Mouse (Mus musculus) heart, embryonic 15.5 days (tissue): ENCODE data around the gene Il17rd. TPM values are rescaled to one million over a fixed set of nuclear protein-coding genes. Genes with fewer than 3 reads are reported as not detected.

ENCODE experiments used
- ATAC-seq: fragments of 200-750 bp; cut with Nextera tagmentation; replicated peaks from 2 replicates; pipeline ENCODE4 v1.8.0; 2017; ENCODE audit warnings: low read depth, moderate TSS enrichment; ENCODE audit not compliant: insufficient number of reproducible peaks, insufficient read depth, low FRiP score
- H3K27ac ChIP-seq: fragments of 300-500 bp; sonication (generic); 2 replicates; pipeline ENCODE4 v1.5.1; 2015; ENCODE audit warnings: mild to moderate bottlenecking, inconsistent platforms
- H3K27me3 ChIP-seq: fragments of 300-500 bp; sonication (generic); 2 replicates; pipeline ENCODE4 v1.6.1; 2015; ENCODE audit warnings: inconsistent platforms
- H3K36me3 ChIP-seq: fragments of 300-500 bp; sonication (generic); 2 replicates; pipeline ENCODE4 v1.6.1; 2015; ENCODE audit warnings: mild to moderate bottlenecking, inconsistent platforms
- H3K4me1 ChIP-seq: fragments of 300-500 bp; sonication (generic); replicated peaks from 2 replicates; pipeline ENCODE4 v1.6.1; 2015; ENCODE audit warnings: inconsistent platforms
- H3K4me2 ChIP-seq: fragments of 300-500 bp; sonication (generic); 2 replicates; pipeline ENCODE4 v1.6.1; 2015; ENCODE audit warnings: inconsistent platforms, mild to moderate bottlenecking, moderate library complexity
- H3K4me3 ChIP-seq: fragments of 300-500 bp; sonication (generic); 2 replicates; pipeline ENCODE4 v1.5.1; 2015; ENCODE audit warnings: mild to moderate bottlenecking, inconsistent platforms
- H3K9ac ChIP-seq: fragments of 300-500 bp; sonication (generic); 2 replicates; pipeline ENCODE4 v1.6.1; 2015; ENCODE audit warnings: mild to moderate bottlenecking, inconsistent platforms
- H3K9me3 ChIP-seq: fragments of 300-500 bp; sonication (generic); replicated peaks from 2 replicates; pipeline ENCODE4 v1.6.1; 2016; ENCODE audit warnings: inconsistent platforms
- WGBS: fragments of 180-500 bp; shearing (Covaris S2); methylation state at CpG from one replicate; pipeline ENCODE4 v1.1.7; 2015; ENCODE audit warnings: mixed read lengths; 5-methylcytosine and 5-hydroxymethylcytosine counted together
- polyA plus RNA-seq: library from polyadenylated mRNA; unstranded; fragments of >200 nt; fragmentation: Nextera tagmentation; extraction: Ambion mirVana; gene quantifications from 2 replicates; pipeline ENCODE4 v1.2.1, GENCODE M21; 2015

Il17rd gene
- polyA plus RNA-seq, 1 experiment from 2014 or later = 1.1 TPM

DNA sequence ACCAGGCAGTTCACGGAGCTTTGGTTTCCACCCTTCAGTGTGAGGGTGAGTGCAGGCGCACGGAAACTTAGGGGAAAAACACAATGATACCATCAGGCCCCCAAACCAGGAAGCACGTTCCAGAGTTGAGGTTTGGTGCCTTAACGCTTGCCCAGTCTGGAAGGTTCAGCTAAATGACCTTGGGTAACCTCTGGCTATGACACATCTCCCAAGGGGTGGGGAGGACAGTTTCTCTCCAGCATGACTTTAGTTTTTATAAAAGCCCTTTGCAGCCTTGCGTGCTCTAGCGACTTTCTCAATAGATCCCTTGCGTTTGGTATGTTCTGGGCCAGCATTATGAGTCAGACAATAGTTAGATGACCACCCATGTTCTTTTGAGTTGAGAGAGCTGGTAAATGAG lies 84.8 kb downstream of the Il17rd start:
- H3K4me2 ChIP-seq = no peak overlapping the region
- peak overlapping the region; percentile 25; the same call in 1 of the 2 replicates for H3K27ac ChIP-seq
- H3K27me3 ChIP-seq = no peaks in the 10 kb centered on the region
- peaks cover 13% of the 10 kb centered on the region for H3K4me1 ChIP-seq
- H3K9ac ChIP-seq = no peak overlapping the region
- ATAC-seq = no peak
- H3K36me3 ChIP-seq = no peaks in the 10 kb centered on the region
- H3K4me3 ChIP-seq = no peak overlapping the region
- WGBS = 38% methylated on average over 8 of the region's 8 CpGs
- no peaks in the 10 kb centered on the region for H3K9me3 ChIP-seq

DNA sequence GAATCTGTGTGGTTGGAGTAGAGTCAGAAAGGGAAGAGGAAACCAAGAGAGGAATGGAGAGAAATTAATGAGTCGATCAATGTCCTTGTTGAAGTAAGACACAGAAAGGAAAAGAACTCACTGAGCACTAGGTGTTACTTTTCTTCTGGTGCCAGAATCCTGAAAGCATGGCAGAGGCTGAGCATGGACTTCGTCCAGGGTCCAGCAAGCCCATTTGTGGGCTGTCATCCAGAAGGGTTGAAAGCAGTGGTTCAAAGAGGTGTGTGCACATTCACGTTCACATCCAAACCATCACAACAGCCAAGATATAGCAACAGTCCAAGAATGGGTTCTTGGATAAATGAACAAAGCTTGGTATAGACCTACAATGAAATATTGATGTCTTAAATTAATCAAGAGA lies 91.3 kb downstream of the Il17rd start:
- WGBS = 79% methylated on average over 3 of the region's 3 CpGs
- H3K27ac ChIP-seq = no peak overlapping the region

DNA sequence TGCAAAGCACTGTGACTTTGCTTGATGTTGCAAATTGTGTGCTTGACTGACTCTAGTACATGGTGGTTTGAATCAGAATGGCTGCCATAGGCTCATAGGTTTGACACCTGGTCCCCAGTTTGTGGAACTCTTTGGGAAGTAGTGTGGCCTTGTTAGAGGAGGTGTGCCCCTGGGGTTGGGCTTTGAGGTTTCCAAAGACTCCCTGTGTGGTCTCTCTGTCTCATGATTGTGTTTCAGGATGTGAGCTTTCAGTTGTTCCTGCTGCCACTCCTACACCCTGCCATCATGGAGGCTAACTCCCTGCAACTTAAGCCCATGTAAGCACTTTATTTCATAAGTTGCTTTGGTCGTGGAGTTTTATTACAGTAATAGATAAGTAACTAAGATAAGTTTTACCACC lies 91.9 kb downstream of the Il17rd start:
- 68% methylated on average over 1 of the region's 1 CpGs for WGBS
- Histone ChIP-seq H3K27me3 (no peaks in the 10 kb centered on the region), H3K27ac (no peak overlapping the region), H3K36me3 (no peaks in the 10 kb centered on the region), H3K4me2 (no peak overlapping the region), H3K4me3 (no peak overlapping the region), H3K4me1 (no peaks in the 10 kb centered on the region), H3K9me3 (no peaks in the 10 kb centered on the region), H3K9ac (no peak overlapping the region)
- no peak for ATAC-seq

More for the DNA sequence above, 91.3 kb downstream of the Il17rd start:
- no peak overlapping the region for H3K4me2 ChIP-seq
- H3K9me3 ChIP-seq = no peaks in the 10 kb centered on the region
- H3K36me3 ChIP-seq = no peaks in the 10 kb centered on the region
- H3K27me3 ChIP-seq = no peaks in the 10 kb centered on the region
- H3K9ac ChIP-seq = no peak overlapping the region
- H3K4me3 ChIP-seq = no peak overlapping the region
- H3K4me1 ChIP-seq = no peaks in the 10 kb centered on the region
- ATAC-seq = no peak

DNA sequence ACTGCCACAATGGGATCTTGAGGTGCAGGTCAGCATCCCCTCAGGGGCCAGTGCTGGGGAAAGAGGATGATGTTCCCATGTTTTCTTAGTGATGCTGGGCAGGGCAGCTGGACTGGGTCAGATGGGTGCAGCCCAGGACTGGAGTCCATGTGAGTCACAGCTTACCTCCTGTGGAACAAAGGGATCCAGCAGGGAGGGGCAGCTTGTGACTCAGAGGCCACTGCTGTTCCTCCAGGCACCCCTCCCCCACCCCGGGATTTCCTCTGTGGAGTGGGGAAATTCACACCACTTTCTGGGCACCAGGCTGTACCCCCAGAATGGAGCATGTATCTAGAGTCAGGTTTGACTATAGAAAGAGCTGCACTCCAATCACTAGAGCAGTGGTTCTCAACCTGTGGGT lies 92.8 kb downstream of the Il17rd start:
- WGBS = 57% methylated on average over 1 of the region's 1 CpGs
- Histone ChIP-seq H3K36me3 (no peaks in the 10 kb centered on the region), H3K4me2 (no peak overlapping the region), H3K4me3 (no peak overlapping the region), H3K27me3 (no peaks in the 10 kb centered on the region), H3K9ac (no peak overlapping the region), H3K4me1 (no peaks in the 10 kb centered on the region), H3K9me3 (no peaks in the 10 kb centered on the region), H3K27ac (no peak overlapping the region)
- no peak for ATAC-seq

DNA sequence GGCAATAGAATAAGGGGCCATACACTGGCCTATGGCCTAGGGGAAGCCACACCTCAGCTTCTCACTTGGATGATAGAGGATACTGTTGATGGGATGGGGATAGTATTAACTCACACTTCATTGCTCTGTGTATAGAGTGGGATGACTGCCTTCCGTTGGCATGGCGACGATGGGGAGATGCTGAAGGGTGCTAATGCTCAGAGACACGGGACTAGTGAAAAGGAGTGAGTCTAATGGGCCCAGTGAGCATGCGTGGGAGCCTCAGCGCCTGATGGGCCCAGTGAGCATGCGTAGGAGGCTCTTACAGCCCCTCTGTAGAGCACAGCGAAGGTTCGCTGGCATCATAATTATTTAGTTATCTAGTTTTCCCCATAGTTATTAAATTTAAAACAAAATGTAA lies 100.2 kb downstream of the Il17rd start:
- H3K27ac ChIP-seq = no peak overlapping the region
- WGBS = 90% methylated on average over 9 of the region's 9 CpGs
- H3K4me2 ChIP-seq = no peak overlapping the region
- peaks cover 11% of the 10 kb centered on the region; the same call in 1 of the 2 replicates for H3K4me1 ChIP-seq
- no peak overlapping the region for H3K4me3 ChIP-seq
- H3K9ac ChIP-seq = no peak overlapping the region
- H3K27me3 ChIP-seq = no peaks in the 10 kb centered on the region
- ATAC-seq = no peak
- H3K36me3 ChIP-seq = no peaks in the 10 kb centered on the region
- no peaks in the 10 kb centered on the region for H3K9me3 ChIP-seq

DNA sequence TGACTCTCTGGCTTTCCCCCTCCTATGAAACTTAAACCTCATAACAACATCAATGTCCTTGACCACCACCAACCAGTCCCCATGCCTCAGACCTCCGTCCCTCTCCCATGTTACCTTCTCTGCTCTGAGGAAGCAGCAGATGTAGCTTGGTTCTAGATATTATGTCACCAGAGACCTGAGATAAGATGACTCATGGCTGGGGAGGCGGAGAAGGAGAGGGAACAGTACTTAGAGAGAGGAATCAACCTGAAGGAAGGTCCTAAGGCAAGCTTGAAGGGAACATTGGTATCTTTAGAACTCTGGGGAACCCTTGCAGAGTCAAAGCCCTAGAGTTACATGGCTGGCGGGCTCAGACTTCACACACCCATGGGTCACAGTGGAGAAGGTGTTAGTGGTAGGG lies 101.2 kb downstream of the Il17rd start:
- Histone ChIP-seq H3K36me3 (no peaks in the 10 kb centered on the region), H3K4me3 (no peak overlapping the region), H3K9ac (no peak overlapping the region), H3K4me1 (peaks cover 15% of the 10 kb centered on the region), H3K4me2 (no peak overlapping the region), H3K27me3 (no peaks in the 10 kb centered on the region), H3K9me3 (no peaks in the 10 kb centered on the region), H3K27ac (no peak overlapping the region)
- no peak for ATAC-seq
- 83% methylated on average over 3 of the region's 3 CpGs for WGBS

- WGBS = 30% methylated on average over 3 of the region's 3 CpGs
- Histone ChIP-seq H3K9ac (no peak overlapping the region), H3K27me3 (no peaks in the 10 kb centered on the region), H3K4me2 (no peak overlapping the region), H3K4me3 (no peak overlapping the region), H3K27ac (no peak overlapping the region), H3K9me3 (no peaks in the 10 kb centered on the region), H3K36me3 (no peaks in the 10 kb centered on the region), H3K4me1 (peaks cover 23% of the 10 kb centered on the region)
- ATAC-seq = no peak
Observed at GRCm38 (mm10) chr14:27141486-27141885, 102.7 kb downstream of the Il17rd start.

GRCm38 (mm10) chr14:27142680-27143079 lies 103.9 kb downstream of the Il17rd start:
- H3K4me2 ChIP-seq = no peak overlapping the region
- H3K36me3 ChIP-seq = no peaks in the 10 kb centered on the region
- peaks cover 28% of the 10 kb centered on the region for H3K4me1 ChIP-seq
- H3K4me3 ChIP-seq = no peak overlapping the region
- H3K27ac ChIP-seq = no peak overlapping the region
- H3K9me3 ChIP-seq = no peaks in the 10 kb centered on the region
- no peaks in the 10 kb centered on the region for H3K27me3 ChIP-seq
- 88% methylated on average over 5 of the region's 5 CpGs for WGBS
- no peak for ATAC-seq
- no peak overlapping the region for H3K9ac ChIP-seq

DNA sequence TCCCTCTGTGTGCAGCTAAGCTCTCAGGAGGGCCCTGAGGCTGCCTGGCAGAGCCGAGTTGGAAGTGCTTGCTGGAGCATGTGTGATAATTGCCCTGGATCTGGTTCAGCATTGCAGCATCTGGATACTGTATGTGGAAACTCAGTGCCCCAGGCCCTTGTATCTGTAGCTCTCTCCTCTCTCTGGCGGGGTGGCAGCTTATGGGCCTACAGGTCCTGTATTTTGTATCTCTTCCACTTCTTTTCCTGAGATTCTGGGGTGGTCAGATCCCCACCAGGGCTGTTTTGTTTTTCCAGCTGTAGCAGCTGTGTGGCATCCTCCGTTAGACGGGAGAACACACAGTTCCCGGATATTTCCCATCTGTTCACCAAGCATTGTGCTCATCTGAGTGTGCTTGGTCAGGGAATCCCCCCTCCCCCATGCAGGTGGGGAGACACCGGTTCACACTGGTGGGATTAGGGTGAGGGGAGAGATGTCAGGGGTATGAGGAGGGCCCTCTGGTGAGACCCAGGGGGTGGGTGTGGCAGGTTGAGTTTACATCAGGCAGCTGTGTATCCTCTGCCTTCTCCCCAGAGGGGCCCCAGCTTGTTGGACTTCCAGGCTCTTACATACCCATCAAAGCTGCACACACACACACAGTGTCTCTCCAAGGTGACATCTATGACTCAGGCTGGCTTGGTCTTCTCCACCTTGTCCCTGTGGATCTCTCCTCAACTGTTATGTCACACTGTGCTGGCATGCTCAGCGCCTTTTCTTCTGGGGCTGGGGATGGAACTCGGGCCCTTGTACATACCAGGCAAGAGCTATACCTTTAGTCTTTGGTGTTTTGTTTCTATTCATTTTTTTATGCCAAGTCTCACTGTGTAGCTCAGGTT lies 106.7 kb downstream of the Il17rd start:
- H3K36me3 ChIP-seq = no peaks in the 10 kb centered on the region
- H3K27me3 ChIP-seq = no peaks in the 10 kb centered on the region
- no peak overlapping the region for H3K9ac ChIP-seq
- no peaks in the 10 kb centered on the region for H3K9me3 ChIP-seq
- WGBS = 50% methylated on average over 8 of the region's 8 CpGs
- no peak overlapping the region for H3K4me2 ChIP-seq
- peak overlapping the region; percentile 48 for H3K27ac ChIP-seq
- H3K4me3 ChIP-seq = no peak overlapping the region
- peak; percentile 24; the same call in 1 of the 2 replicates for ATAC-seq
- peaks cover 46% of the 10 kb centered on the region for H3K4me1 ChIP-seq

- H3K27me3 ChIP-seq = no peaks in the 10 kb centered on the region
- H3K36me3 ChIP-seq = no peaks in the 10 kb centered on the region
- no peak overlapping the region for H3K4me2 ChIP-seq
- H3K27ac ChIP-seq = no peak overlapping the region
- H3K9ac ChIP-seq = no peak overlapping the region
- 40% methylated on average over 7 of the region's 7 CpGs for WGBS
- peaks cover 54% of the 10 kb centered on the region for H3K4me1 ChIP-seq
- H3K9me3 ChIP-seq = no peaks in the 10 kb centered on the region
- H3K4me3 ChIP-seq = no peak overlapping the region
- no peak for ATAC-seq
Observed at GRCm38 (mm10) chr14:27147726-27148125, 109.0 kb downstream of the Il17rd start.

DNA sequence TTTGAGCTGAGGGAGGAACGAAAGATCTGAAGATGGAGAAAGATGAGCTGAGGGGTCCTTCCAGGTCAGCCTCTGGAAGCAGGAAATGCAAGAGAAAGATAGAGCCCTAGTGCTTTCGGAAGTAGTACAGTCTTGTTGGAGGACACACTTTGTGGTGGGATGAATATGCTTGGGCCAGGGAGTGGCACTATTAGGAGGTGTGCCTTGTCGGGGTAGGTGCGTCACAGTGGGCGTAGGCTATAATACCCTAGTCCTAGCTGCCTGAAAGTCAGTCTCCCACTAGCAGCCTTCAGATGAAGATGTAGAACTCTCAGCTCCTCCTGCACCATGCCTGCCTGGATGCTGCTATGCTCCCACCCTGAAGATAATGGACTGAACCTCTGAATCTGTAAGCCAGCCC lies 110.7 kb downstream of the Il17rd start:
- Histone ChIP-seq H3K9ac (no peak overlapping the region), H3K4me2 (no peak overlapping the region), H3K36me3 (no peaks in the 10 kb centered on the region), H3K4me1 (peaks cover 54% of the 10 kb centered on the region), H3K4me3 (no peak overlapping the region), H3K9me3 (no peaks in the 10 kb centered on the region), H3K27me3 (no peaks in the 10 kb centered on the region), H3K27ac (peak overlapping the region; percentile 43)
- 90% methylated on average over 5 of the region's 5 CpGs for WGBS
- ATAC-seq = no peak
